Mouse (Mus musculus) gastrocnemius, adult 2 months (tissue): Measurements from ENCODE around the gene Sp140. TPM values are rescaled to one million over a fixed set of nuclear protein-coding genes. Genes with fewer than 3 reads are reported as not detected.
"Not testable (repeated sequence)": the region's sequence is repeated elsewhere in the genome, so short reads cannot be mapped to it uniquely, and the experiment has no call there.

Source experiments
- DNase-seq: peaks from one replicate; pipeline ENCODE4 v3.0.0; 2022
- H3K27ac ChIP-seq: fragments of 200-600 bp; 2 replicates; pipeline ENCODE4 v1.8.1; 2022; ENCODE audit warnings: mild to moderate bottlenecking
- H3K4me3 ChIP-seq: fragments of 200-600 bp; 2 replicates; pipeline ENCODE4 v1.8.1; 2022; ENCODE audit warnings: mild to moderate bottlenecking, moderate library complexity
- CTCF ChIP-seq: fragments of 200-600 bp; IDR thresholded peaks from 2 replicates; pipeline ENCODE4 v1.8.1; 2022; ENCODE audit warnings: antibody characterized with exemption, mild to moderate bottlenecking, moderate library complexity
- intact Hi-C: fragments of 180-260 bp; cut with DNase I; formaldehyde crosslinking; loops from one replicate; pipeline ENCODE4 v1.15.1; 2025
- long read RNA-seq, 2 experiments: library from polyadenylated mRNA; stranded (forward); transcript quantifications; one replicate each; pipeline ENCODE4 v2.0.0; 2021
- total RNA-seq, 2 experiments: library from RNA; stranded (reverse); gene quantifications; 2 replicates each; pipeline ENCODE4 v1.2.3; 2021

The Sp140 gene
- under 1 TPM; 0.47 to 0.59 TPM for total RNA-seq
- long read RNA-seq, experiment 1, result 0 reads
- long read RNA-seq, experiment 2, result 0 reads

DNA sequence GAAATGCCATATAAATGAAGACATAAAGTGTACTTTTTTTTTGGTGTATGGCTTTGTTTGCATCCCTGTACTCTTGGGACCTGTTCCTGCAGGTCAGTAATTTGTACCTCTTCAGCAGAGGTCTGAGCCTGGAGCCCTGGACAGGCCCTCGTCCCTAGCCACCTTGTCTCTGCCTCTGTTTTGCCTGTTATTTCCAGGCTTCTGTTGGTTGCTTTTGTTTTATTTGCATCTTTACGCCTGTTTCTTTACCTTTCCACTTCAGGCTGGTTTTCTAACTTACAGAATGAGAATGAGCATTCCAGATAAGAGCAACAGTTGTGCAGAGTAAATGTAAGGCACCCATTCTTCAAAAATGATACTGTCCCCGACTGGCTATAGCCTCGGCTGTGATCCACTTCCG lies at the start of gene Sp140:
Gene Sp140 (plus strand): TSS at position 301 of the 400 bp plus-strand sequence.
- H3K27ac ChIP-seq, DNase-seq, intact Hi-C loops: not testable (repeated sequence)
- H3K4me3 ChIP-seq, result peak within 1 kb of the TSS; percentile 22

DNA sequence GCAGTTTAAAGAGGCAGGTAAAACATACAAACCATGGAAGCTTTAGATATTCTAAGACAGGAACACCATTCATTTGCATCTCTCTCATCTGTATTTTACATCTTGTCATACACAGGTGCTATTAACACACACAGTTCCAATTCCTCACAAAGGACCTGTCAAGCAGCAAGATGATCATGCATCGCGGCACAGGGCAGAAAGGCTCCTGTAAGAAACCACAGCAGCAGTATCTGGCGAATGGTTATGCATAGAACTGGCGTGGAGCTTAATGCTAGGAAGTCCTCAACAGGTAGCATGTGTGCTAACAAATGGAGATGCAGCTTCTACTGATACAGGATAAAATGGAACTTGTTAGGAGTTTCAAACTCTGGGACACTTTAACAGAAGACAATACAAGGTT lies 44.9 kb upstream of the Sp140 start:
- H3K27ac ChIP-seq, H3K4me3 ChIP-seq, intact Hi-C loops: not testable (repeated sequence)
- peak; percentile 14 for DNase-seq

- H3K27ac ChIP-seq, intact Hi-C loops, DNase-seq, H3K4me3 ChIP-seq: not testable (repeated sequence)
Measured at GRCm38 (mm10) chr1:85573554-85573953, 26.6 kb upstream of the Sp140 start.

GRCm38 (mm10) chr1:85575376-85575775 lies 24.8 kb upstream of the Sp140 start, which contains the start of gene G530012D18Rik:
TSS of gene G530012D18Rik (plus strand) at chr1:85575676.
- H3K27ac ChIP-seq, H3K4me3 ChIP-seq, DNase-seq, intact Hi-C loops: not testable (repeated sequence)

- H3K4me3 ChIP-seq, DNase-seq, intact Hi-C loops, H3K27ac ChIP-seq: not testable (repeated sequence)
Measured at GRCm38 (mm10) chr1:85578372-85579010, 21.7 kb upstream of the Sp140 start.

DNA sequence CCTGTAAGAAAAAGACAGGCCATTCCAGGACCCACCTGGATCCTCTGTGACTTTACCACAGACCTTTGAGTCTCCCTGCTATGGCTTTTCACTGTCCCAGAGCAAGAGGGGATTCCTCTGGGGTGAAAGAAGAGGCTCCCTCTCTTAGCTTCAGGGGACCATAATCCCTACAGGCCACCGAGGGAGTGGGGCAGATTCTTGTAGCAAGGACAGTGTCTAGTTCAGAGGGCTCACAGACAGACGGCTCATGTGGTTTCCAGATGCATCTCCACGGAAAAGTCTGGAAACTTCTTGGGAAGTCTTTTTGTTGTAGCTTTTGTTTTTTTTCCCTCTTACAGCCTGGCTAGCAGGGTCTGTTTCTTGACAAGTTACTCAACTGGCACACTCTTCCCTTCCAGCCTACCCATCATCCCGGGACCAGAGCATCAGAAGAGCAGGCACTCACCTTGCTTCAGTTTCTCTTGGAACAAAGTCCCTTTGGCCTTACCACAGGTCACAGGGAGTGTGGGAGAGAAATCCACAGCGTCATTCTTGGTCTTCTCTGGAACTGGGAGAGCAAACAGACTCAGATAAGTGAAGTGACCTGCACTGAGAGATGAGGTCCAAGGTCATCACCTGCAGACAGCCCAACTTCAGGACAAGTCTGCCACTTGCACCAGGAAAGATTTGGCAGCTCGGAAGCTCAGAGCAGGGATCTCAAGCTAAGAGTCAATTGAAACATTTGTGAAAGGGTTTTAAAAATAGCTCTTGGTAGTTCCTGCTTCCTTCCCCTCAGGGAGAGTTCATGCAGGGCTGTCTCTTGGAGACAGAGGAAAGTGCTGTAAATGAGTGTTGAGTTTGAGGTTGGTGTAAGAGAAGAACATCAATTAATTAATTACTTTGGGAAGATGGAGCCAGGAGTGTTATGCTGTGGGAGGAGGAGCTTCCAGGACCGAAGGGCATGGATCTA lies 20.7 kb upstream of the Sp140 start:
- intact Hi-C loops, result loop anchor here (2.0 kb wide), 1 partner anchor 157 kb away; no protein-coding TSS in a partner anchor

DNA sequence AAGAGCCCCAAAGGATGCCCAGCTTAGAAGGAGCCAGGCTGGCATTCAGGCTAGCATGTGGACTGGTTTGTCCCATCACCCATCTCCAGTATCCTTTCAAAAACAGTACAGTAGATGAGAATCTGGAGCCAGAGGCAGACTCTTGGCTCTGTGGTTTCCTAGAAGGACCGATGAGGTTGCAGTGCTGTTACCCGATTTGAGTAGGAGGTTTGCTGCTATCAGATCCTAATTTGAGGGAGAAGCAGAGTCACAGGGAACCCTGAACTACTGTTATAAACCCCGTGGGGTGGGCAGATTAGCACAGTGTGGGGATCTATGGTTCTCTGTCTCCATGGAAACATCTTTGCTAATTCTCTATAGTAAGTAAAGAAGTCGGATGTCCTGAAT lies 20.0 kb upstream of the Sp140 start:
- not testable (repeated sequence) for H3K4me3 ChIP-seq, H3K27ac ChIP-seq, DNase-seq
- intact Hi-C loops, result loop anchor here (2.0 kb wide), 1 partner anchor 157 kb away; no protein-coding TSS in a partner anchor

More for the DNA sequence above, 20.7 kb upstream of the Sp140 start:
- H3K27ac ChIP-seq, DNase-seq, H3K4me3 ChIP-seq: not testable (repeated sequence)

GRCm38 (mm10) chr1:85580578-85580977 lies 19.6 kb upstream of the Sp140 start:
- DNase-seq, H3K27ac ChIP-seq, H3K4me3 ChIP-seq: not testable (repeated sequence)
- intact Hi-C loops, result loop anchor here (2.0 kb wide), 1 partner anchor 156 kb away; no protein-coding TSS in a partner anchor

DNA sequence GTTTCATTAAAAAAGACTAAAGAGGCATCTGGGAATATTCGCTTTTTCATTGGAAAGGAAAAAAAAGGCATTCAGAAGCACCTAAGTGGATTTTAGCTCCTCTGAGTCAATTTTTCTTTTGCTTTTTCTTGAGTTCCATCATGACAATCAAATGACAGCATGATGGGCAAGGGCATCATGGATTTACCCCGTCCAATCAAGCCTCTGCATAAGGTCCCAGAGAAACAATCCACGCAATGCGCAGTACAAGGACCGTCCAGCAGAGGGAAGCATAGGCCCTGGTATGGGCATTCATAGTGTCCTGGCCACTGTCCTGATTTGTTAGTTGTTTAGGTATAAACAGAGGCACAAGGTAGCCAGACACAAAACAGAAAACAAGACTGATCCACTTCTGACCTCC lies 18.7 kb upstream of the Sp140 start:
- intact Hi-C loops, result loop anchor here (2.0 kb wide), 1 partner anchor 155 kb away; no protein-coding TSS in a partner anchor
- peak; percentile 34 for TF ChIP-seq CTCF
- not testable (repeated sequence) for DNase-seq, H3K27ac ChIP-seq, H3K4me3 ChIP-seq

- H3K27ac ChIP-seq, intact Hi-C loops, H3K4me3 ChIP-seq: not testable (repeated sequence)
Measured at GRCm38 (mm10) chr1:85588697-85589096, 11.5 kb upstream of the Sp140 start.

GRCm38 (mm10) chr1:85592526-85592925 lies 7.7 kb upstream of the Sp140 start:
- H3K27ac ChIP-seq, H3K4me3 ChIP-seq, DNase-seq, intact Hi-C loops: not testable (repeated sequence)

More at GRCm38 (mm10) chr1:85588697-85589096, 11.5 kb upstream of the Sp140 start:
- not testable (repeated sequence) for DNase-seq

DNA sequence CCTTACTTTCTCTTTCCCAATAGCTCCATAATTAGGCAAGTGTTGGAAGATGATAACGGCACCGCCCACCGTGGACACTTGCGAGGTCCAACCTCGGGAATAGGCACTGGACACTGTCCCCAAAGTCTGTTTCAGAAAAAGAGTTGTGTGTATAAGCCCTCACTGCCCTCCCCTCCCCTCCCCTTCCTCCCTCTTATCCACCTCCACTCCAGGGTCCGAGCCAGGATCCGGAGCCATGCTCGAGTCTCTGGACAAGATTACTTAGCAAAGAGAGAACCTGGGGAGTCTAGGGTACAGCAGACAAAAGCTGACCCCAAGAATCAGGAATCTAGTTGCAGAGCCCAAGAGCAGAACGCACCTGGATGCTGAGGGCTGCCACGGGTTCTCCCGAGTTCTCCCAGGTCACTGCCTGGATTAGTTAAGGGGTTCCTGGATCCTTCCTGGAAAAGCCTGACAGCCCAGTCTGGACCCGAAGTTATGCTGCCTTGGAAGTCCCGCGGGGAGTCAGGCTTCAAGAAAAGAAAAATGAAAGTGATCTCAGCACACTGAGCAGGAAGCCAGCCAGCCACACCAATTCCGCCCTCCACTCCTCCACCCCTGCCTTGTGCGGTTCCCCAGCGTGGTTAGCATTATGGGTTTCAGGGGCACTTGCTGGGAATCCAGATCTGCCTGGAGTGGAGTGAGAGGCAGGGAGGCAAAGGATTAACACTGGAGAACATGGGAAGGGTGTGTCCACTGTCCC lies 1.7 kb upstream of the Sp140 start, which contains the start of gene Sp110:
Gene Sp110 (minus strand): TSS at position 547 of the 742 bp plus-strand sequence.
- peak; percentile 30 for DNase-seq
- H3K27ac ChIP-seq, intact Hi-C loops: not testable (repeated sequence)
- H3K4me3 ChIP-seq, result peak within 1 kb of the TSS; percentile 36

DNA sequence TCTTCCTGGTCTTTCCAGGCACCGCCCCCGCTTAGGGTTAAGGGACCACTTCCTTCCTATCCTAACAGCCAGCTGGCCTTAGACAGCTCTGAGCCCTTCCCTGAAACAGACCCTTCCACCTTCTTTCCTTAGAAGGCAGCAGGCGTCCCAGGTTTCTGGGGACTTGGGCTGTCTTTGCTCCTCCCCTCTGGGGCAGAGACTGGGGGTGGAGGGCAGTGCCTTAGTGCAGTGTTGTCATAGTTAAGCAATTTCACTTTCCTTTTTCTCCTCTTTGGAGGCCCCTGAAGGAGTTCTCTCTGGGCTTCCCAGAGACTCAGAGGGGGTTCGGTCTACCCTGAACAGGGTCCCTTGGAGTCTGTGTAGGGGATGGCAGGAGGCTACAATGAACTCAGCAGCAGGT lies 616 bp downstream of the Sp140 start:
- H3K4me3 ChIP-seq, result peak overlapping the region; percentile 22
- DNase-seq, result peak; percentile 15
- intact Hi-C loops, H3K27ac ChIP-seq: not testable (repeated sequence)

DNA sequence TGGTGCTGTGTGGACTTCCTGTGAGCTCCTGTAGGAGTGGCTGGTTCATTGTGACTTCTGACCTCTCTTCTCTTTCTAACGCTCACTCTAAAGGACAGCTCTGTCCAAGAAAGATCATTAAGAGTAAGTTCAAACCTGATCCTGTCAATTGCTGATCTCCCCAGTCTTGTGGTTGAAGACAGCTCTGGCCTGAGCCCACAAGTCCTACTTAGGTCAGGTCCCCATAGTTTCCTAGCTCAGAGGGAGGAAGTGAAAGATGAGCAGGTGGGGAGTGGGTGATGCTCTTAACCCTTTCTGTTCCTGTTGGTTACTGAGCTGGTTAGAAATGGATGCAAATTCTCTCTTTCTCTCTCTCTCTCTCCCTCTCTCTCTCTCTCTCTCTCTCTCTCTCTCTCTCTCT lies 4.2 kb downstream of the Sp140 start:
- DNase-seq, intact Hi-C loops: not testable (repeated sequence)

DNA sequence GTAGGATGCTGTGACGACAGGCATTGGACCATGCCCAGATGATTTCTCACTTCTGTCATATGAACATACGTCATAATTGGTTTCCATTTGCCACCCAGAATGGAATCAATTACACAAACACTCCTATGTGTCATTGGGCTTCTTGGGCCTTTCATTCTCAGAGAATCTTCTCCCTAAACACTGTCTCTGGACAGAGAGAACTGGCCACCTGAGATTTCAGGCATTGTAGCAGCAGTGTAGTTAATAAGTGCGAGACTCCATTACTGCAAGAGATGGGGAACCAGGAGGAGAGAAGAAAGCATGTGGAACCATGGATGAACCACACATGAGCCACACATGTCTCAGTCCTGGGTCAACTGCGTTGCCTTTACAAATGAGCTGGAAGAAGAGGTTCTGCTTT lies 8.2 kb downstream of the Sp140 start:
- DNase-seq, intact Hi-C loops, H3K27ac ChIP-seq, H3K4me3 ChIP-seq: not testable (repeated sequence)

More for the DNA sequence above, 4.2 kb downstream of the Sp140 start:
- not testable (repeated sequence) for H3K4me3 ChIP-seq, H3K27ac ChIP-seq

DNA sequence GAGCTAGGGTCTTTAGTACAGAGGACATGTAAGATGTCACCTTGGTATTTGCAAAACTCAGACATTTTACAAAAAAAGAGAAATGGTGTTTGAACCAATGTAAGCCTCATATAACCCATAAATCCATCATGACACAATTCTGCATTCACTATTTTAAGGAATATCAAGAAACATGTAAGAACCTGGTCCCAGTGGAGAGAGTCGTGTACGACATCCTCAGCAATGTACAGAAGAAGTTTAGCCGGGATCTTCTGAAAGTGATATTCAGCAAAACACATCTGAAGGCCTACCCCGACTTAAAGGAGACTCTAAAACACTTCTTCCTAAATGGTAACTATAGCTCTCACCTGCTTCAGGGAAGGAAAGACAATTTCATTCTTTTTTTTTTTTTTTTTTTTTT lies 10.4 kb downstream of the Sp140 start:
- intact Hi-C loops, H3K27ac ChIP-seq, H3K4me3 ChIP-seq, DNase-seq: not testable (repeated sequence)

- H3K27ac ChIP-seq, intact Hi-C loops, H3K4me3 ChIP-seq, DNase-seq: not testable (repeated sequence)
Measured at GRCm38 (mm10) chr1:85615096-85615495, 14.9 kb downstream of the Sp140 start.
